Mouse (Mus musculus) liver, adult 2 months (tissue): ENCODE data around the gene Htra1. TPM values are rescaled to one million over a fixed set of nuclear protein-coding genes. Genes with fewer than 3 reads are reported as not detected.
A peak's percentile ranks its signal among the peaks of the same experiment; 100 is the strongest.

ENCODE experiments used
- DNase-seq: peaks from one replicate; pipeline ENCODE4 v3.0.0-alpha.2; 2011; ENCODE audit warnings: low read depth, low spot score; ENCODE audit errors: extremely low read depth
- H3K27ac ChIP-seq: fragments of 200-500 bp; replicated peaks from 2 replicates; pipeline ENCODE4 v1.5.1; 2012; ENCODE audit warnings: low read depth, mild to moderate bottlenecking, control low read depth, inconsistent platforms, low read length; ENCODE audit not compliant: insufficient read depth
- H3K27me3 ChIP-seq: fragments of 200-500 bp; 2 replicates; pipeline ENCODE4 v1.6.1; 2012; ENCODE audit warnings: mild to moderate bottlenecking, moderate library complexity, low read length, inconsistent platforms; ENCODE audit not compliant: control insufficient read depth, insufficient read depth
- H3K36me3 ChIP-seq: fragments of 200-500 bp; 2 replicates; pipeline ENCODE4 v1.6.1; 2012; ENCODE audit warnings: low read length, inconsistent platforms; ENCODE audit not compliant: control insufficient read depth, insufficient read depth
- H3K4me1 ChIP-seq: fragments of 200-500 bp; 2 replicates; pipeline ENCODE4 v1.6.1; 2011; ENCODE audit warnings: low read length; ENCODE audit not compliant: control insufficient read depth, insufficient read depth
- H3K4me3 ChIP-seq: fragments of 200-500 bp; 2 replicates; pipeline ENCODE4 v1.5.1; 2011; ENCODE audit warnings: low read depth, mild to moderate bottlenecking, control low read depth, low read length, moderate library complexity; ENCODE audit not compliant: insufficient read depth
- H3K79me2 ChIP-seq: fragments of 200-500 bp; 2 replicates; pipeline ENCODE4 v1.6.1; 2012; ENCODE audit warnings: inconsistent platforms, mild to moderate bottlenecking, low read length, moderate library complexity; ENCODE audit not compliant: control insufficient read depth, insufficient read depth
- H3K9ac ChIP-seq: fragments of 200-500 bp; 2 replicates; pipeline ENCODE4 v1.6.1; 2012; ENCODE audit warnings: low read depth, mild to moderate bottlenecking, control low read depth, inconsistent platforms, low read length
- CTCF ChIP-seq: fragments of 200-500 bp; IDR thresholded peaks from 2 replicates; pipeline ENCODE4 v1.5.1; 2011; ENCODE audit warnings: low read depth, low read length, control low read depth
- POLR2A ChIP-seq: fragments of 200-500 bp; IDR thresholded peaks from 2 replicates; pipeline ENCODE4 v1.6.1; 2011; ENCODE audit warnings: low read length, control low read depth; ENCODE audit not compliant: insufficient read depth; ENCODE audit errors: extremely low read depth
- WGBS: fragments of 180-500 bp; shearing (Covaris S2); methylation state at CpG from one replicate; pipeline ENCODE4 v1.1.7; 2018; 5-methylcytosine and 5-hydroxymethylcytosine counted together
- polyA plus RNA-seq: library from polyadenylated mRNA; depleted of rRNA; stranded (reverse); fragments of >200 nt; gene quantifications from 2 replicates; pipeline ENCODE4 v1.2.3, GENCODE M21; 2012
- total RNA-seq: library from RNA; depleted of rRNA; stranded (reverse); fragments of >200 nt; gene quantifications from 2 replicates; pipeline ENCODE4 v1.2.3, GENCODE M21; 2014

Htra1 gene
- total and polyA plus RNA-seq, 2 experiments, result 2.6 to 3.2 TPM

DNA sequence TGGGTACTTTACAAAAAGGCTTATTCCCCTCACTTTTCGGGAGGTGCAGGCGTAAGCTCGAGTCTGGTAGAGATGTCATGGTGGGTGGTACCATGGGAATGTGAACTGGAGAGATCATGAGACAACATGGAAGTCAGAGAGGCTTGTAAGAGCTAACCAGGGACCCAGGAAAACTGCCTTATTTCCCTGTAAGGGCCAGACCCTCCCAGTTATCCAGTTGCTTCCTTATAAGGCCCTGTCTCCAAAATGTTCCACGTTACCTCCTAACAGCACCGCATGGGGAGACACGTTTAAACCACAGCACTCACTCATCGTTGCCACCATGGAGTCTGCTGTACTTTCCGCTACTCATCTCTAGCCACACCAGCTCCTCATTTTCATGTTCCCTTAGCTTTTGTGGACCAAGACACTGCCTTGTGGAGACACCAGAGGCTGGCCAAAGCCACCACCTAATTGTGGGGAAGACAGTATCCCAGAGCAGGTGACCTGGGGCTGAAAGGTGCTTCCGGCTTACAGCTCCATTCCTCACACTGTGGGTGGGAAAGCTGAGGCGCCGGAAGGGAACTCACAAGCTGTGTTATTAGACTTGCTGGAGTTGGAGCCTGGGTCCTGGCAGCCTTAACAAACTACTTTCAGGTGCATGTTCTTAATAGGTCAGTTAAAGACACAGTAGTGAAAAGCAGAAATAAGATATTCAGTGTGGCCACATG, 9.0 kb downstream of the Htra1 start:
- no peaks in the 10 kb centered on the region for H3K79me2 ChIP-seq
- TF ChIP-seq POLR2A (no peak), CTCF (no peak)
- no peaks in the 10 kb centered on the region for H3K4me1 ChIP-seq
- no peak for DNase-seq
- H3K27me3 ChIP-seq, result no peaks in the 10 kb centered on the region
- no peak overlapping the region for H3K27ac ChIP-seq
- H3K4me3 ChIP-seq, result no peak overlapping the region
- no peaks in the 10 kb centered on the region for H3K36me3 ChIP-seq
- no peak overlapping the region for H3K9ac ChIP-seq
- 91% methylated on average over 11 of the region's 11 CpGs for WGBS

DNA sequence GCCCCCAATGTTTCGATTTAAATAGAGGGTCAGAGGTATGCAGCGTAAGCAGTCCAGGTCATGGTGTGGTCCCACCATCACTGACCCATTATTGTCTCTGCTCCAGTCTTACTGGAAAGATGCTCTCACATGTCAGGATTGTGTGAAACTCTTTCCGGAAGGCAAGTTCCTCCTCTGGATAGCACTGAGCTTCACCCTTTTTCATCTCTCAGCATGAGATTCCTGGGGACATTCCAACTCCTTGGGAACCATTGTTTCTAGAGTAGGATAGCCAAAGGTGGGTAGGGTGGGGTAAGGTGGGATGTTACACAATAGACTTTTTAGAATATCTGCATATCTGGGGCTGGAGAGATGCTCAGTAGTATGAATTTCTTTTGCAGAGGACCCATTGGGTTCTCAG, 9.8 kb downstream of the Htra1 start:
- 89% methylated on average over 3 of the region's 3 CpGs for WGBS
- no peak overlapping the region for H3K9ac ChIP-seq
- no peak overlapping the region for H3K4me3 ChIP-seq
- no peak overlapping the region for H3K27ac ChIP-seq
- H3K4me1 ChIP-seq, result no peaks in the 10 kb centered on the region
- no peaks in the 10 kb centered on the region for H3K79me2 ChIP-seq
- DNase-seq, result no peak
- no peak for TF ChIP-seq POLR2A
- no peak for TF ChIP-seq CTCF
- H3K36me3 ChIP-seq, result no peaks in the 10 kb centered on the region
- H3K27me3 ChIP-seq, result no peaks in the 10 kb centered on the region; the same call in 1 of the 2 replicates

- H3K4me3 ChIP-seq, result no peak overlapping the region
- H3K36me3 ChIP-seq, result no peaks in the 10 kb centered on the region
- H3K27ac ChIP-seq, result no peak overlapping the region
- no peaks in the 10 kb centered on the region for H3K79me2 ChIP-seq
- DNase-seq, result no peak
- no peaks in the 10 kb centered on the region; the same call in 1 of the 2 replicates for H3K27me3 ChIP-seq
- 92% methylated on average over 12 of the region's 12 CpGs for WGBS
- H3K9ac ChIP-seq, result no peak overlapping the region
- TF ChIP-seq POLR2A (no peak), CTCF (no peak)
- H3K4me1 ChIP-seq, result no peaks in the 10 kb centered on the region
Measured at GRCm38 (mm10) chr7:130946303-130946702, 10.4 kb downstream of the Htra1 start.

DNA sequence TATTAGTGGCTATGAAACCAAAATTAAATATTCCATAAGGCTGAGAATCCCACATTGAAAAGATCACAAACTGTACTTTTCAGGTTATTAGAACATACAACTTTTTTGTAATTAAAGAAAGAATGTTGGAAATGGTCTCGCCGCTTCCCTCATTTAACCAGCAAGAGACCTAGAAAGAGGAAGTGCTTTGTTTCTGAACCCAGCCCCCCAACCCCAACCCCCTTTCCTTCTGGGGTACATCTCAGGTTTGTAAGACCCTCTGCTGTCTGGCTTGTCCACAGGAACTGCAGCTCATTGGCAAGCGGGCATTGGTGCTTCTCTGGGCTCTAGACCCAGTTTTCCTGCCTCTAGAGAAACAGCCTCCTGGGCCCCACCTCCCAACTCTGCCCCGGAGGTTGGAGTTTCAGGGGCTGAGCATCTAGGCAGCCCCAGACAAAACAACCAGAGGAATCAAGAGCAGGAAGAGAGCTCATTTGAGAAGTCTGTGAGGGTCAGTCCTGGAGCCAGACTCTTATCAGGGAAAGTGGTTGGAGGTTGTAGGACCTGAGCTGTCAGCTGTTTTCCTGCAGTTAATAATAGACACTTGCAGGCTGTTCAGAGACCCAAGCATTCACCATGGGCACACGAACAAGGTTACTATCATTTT, 12.8 kb downstream of the Htra1 start:
- TF ChIP-seq POLR2A (no peak), CTCF (no peak)
- Histone ChIP-seq H3K27me3 (no peaks in the 10 kb centered on the region; the same call in 1 of the 2 replicates), H3K4me1 (no peaks in the 10 kb centered on the region), H3K36me3 (no peaks in the 10 kb centered on the region), H3K79me2 (no peaks in the 10 kb centered on the region), H3K27ac (no peak overlapping the region), H3K9ac (no peak overlapping the region), H3K4me3 (no peak overlapping the region)
- no peak for DNase-seq
- WGBS, result 52% methylated on average over 5 of the region's 5 CpGs

DNA sequence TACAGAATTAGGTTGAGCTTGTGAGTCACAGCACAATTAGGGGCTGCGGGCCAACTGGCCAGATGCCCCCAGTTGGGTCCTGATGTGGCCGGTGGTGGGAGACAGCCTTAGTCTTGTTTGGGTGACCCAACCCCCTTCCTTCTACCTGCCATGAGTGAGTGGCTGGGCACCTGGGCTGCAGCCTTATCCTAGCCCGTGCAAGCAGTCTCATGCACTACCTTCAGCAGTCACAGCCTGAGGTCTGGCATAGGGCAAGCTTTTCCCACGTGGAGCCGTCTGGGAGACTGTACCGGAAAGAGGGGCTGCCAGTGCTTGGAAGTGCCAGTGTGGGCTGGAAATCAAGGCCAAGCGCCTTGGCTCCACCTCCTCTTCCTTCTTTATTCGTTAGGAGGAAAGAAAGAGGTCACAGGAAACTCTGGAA, 13.4 kb downstream of the Htra1 start:
- Histone ChIP-seq H3K27ac (peak overlapping the region; percentile 52), H3K4me1 (no peaks in the 10 kb centered on the region), H3K36me3 (no peaks in the 10 kb centered on the region), H3K9ac (no peak overlapping the region), H3K79me2 (no peaks in the 10 kb centered on the region), H3K4me3 (no peak overlapping the region), H3K27me3 (peaks cover 3% of the 10 kb centered on the region; the same call in 1 of the 2 replicates)
- WGBS, result 46% methylated on average over 8 of the region's 8 CpGs
- DNase-seq, result no peak
- TF ChIP-seq POLR2A (no peak), CTCF (no peak)

GRCm38 (mm10) chr7:130950482-130950881, 14.6 kb downstream of the Htra1 start:
- Histone ChIP-seq H3K9ac (no peak overlapping the region), H3K27me3 (peaks cover 4% of the 10 kb centered on the region; the same call in 1 of the 2 replicates), H3K4me3 (no peak overlapping the region), H3K27ac (no peak overlapping the region), H3K36me3 (no peaks in the 10 kb centered on the region), H3K4me1 (no peaks in the 10 kb centered on the region), H3K79me2 (no peaks in the 10 kb centered on the region)
- WGBS, result 90% methylated on average over 7 of the region's 7 CpGs
- DNase-seq, result no peak
- TF ChIP-seq POLR2A (no peak), CTCF (no peak)
